Mouse (Mus musculus) heart, adult 2 months (tissue): ENCODE results near the gene Gpx1. TPM values are rescaled to one million over a fixed set of nuclear protein-coding genes. Genes with fewer than 3 reads are reported as not detected.

Experiments used
- DNase-seq, 2 experiments: peaks; one replicate each; pipeline ENCODE4 v3.0.0; 2021
- H3K27ac ChIP-seq: fragments of 200-600 bp; 2 replicates; pipeline ENCODE4 v1.8.1; 2022
- H3K27me3 ChIP-seq: fragments of 200-500 bp; 2 replicates; pipeline ENCODE4 v1.6.1; 2012; ENCODE audit warnings: mild to moderate bottlenecking, low read length, inconsistent platforms, mixed read lengths; ENCODE audit not compliant: control insufficient read depth, insufficient read depth
- H3K36me3 ChIP-seq: fragments of 200-500 bp; 2 replicates; pipeline ENCODE4 v1.6.1; 2012; ENCODE audit warnings: low read length, inconsistent platforms; ENCODE audit not compliant: control insufficient read depth, insufficient read depth
- H3K4me1 ChIP-seq: fragments of 200-500 bp; 2 replicates; pipeline ENCODE4 v1.6.1; 2011; ENCODE audit warnings: low read length; ENCODE audit not compliant: control insufficient read depth, insufficient read depth
- H3K4me3 ChIP-seq: fragments of 200-600 bp; 2 replicates; pipeline ENCODE4 v1.8.1; 2022
- H3K79me2 ChIP-seq: fragments of 200-500 bp; replicated peaks from 2 replicates; pipeline ENCODE4 v1.6.1; 2012; ENCODE audit warnings: mild to moderate bottlenecking, inconsistent platforms, low read length, moderate library complexity, mixed read lengths; ENCODE audit not compliant: control insufficient read depth, insufficient read depth
- H3K9ac ChIP-seq: fragments of 200-500 bp; 2 replicates; pipeline ENCODE4 v1.6.1; 2012; ENCODE audit warnings: low read depth, mild to moderate bottlenecking, control low read depth, inconsistent platforms, low read length, mixed read lengths
- CTCF ChIP-seq: fragments of 200-600 bp; IDR thresholded peaks from 2 replicates; pipeline ENCODE4 v1.8.1; 2022; ENCODE audit warnings: antibody characterized with exemption, mild to moderate bottlenecking, moderate library complexity
- EP300 ChIP-seq: fragments of 200-500 bp; IDR thresholded peaks from 2 replicates; pipeline ENCODE4 v1.6.1; 2011; ENCODE audit warnings: low read depth, low read length, control low read depth; ENCODE audit not compliant: insufficient read depth
- POLR2A ChIP-seq: fragments of 200-500 bp; IDR thresholded peaks from 2 replicates; pipeline ENCODE4 v1.6.1; 2011; ENCODE audit warnings: mild to moderate bottlenecking, low read depth, low read length, control low read depth; ENCODE audit not compliant: insufficient read depth
- WGBS: fragments of 180-500 bp; shearing (Covaris S2); methylation state at CpG from one replicate; pipeline ENCODE4 v1.1.7; 2018; 5-methylcytosine and 5-hydroxymethylcytosine counted together
- intact Hi-C: fragments of 180-260 bp; cut with DNase I; formaldehyde crosslinking; loops from one replicate; pipeline ENCODE4 v1.15.1; 2025
- polyA plus RNA-seq: library from polyadenylated mRNA; depleted of rRNA; stranded (reverse); fragments of >200 nt; gene quantifications from 2 replicates; pipeline ENCODE4 v1.2.3, GENCODE M21; 2012
- total RNA-seq, 2 experiments: library from RNA; stranded (reverse); gene quantifications; 2 replicates each; pipeline ENCODE4 v1.2.3; 2021

The Gpx1 gene
- total and polyA plus RNA-seq, 3 experiments, result 92.2 to 327 (median 130) TPM

- Histone ChIP-seq H3K79me2 (peaks cover 6% of the 10 kb centered on the region), H3K27ac (peak overlapping the region; percentile 92), H3K4me1 (peaks cover 4% of the 10 kb centered on the region), H3K36me3 (0 out of 2 replicates have a peak, but pooled peaks cover 2% of the 10 kb centered on the region), H3K27me3 (no peaks in the 10 kb centered on the region), H3K4me3 (peak overlapping the region; percentile 98), H3K9ac (peak overlapping the region; percentile 80)
- no peak for DNase-seq
- WGBS, result 3% methylated on average over 11 of the region's 11 CpGs
- TF ChIP-seq CTCF (no peak), POLR2A (no peak), EP300 (no peak)
- intact Hi-C loops, result loop anchor here (1.0 kb wide), 2 partner anchors 8 to 41 kb away; partner anchors contain the start of genes Rhoa and Tcta
These were observed 8.3 kb downstream of the Gpx1 start for GRCm38 (mm10) chr9:108347024-108347423.

GRCm38 (mm10) chr9:108347540-108348289 is 9.0 kb downstream of the Gpx1 start, which contains the start of gene Usp4:
Gene Usp4, plus strand, starts transcription at chr9:108347853.
- H3K4me1 ChIP-seq, result peaks cover 4% of the 10 kb centered on the region
- DNase-seq, result peak; percentile 92 to 95
- H3K27me3 ChIP-seq, result no peaks in the 10 kb centered on the region
- H3K36me3 ChIP-seq, result 0 out of 2 replicates have a peak, but pooled peaks cover 2% of the 10 kb centered on the region
- H3K4me3 ChIP-seq, result peak within 1 kb of the TSS; percentile 98
- H3K9ac ChIP-seq, result peak within 1 kb of the TSS; percentile 88
- H3K79me2 ChIP-seq, result peaks cover 8% of the 10 kb centered on the region
- peak within 1 kb of the TSS; percentile 92 for H3K27ac ChIP-seq
- under 1% methylated on average over 75 of the region's 75 CpGs for WGBS
- intact Hi-C loops, result loop anchor here (1.0 kb wide), 2 partner anchors 8 to 41 kb away; partner anchors contain the start of genes Rhoa and Tcta
- peak; percentile 22; the same call in 1 of the 2 replicates for TF ChIP-seq CTCF
- TF ChIP-seq EP300, result 0 out of 2 replicates have a peak, but pooled peaks have one; percentile 54
- peak; percentile 85 for TF ChIP-seq POLR2A

- peaks cover 4% of the 10 kb centered on the region for H3K4me1 ChIP-seq
- peaks cover 8% of the 10 kb centered on the region for H3K79me2 ChIP-seq
- no peak for TF ChIP-seq CTCF
- no peak for TF ChIP-seq POLR2A
- no peak for TF ChIP-seq EP300
- DNase-seq, result no peak
- peak overlapping the region; percentile 88 for H3K9ac ChIP-seq
- H3K4me3 ChIP-seq, result peak overlapping the region; percentile 98
- no peaks in the 10 kb centered on the region for H3K27me3 ChIP-seq
- 0 out of 2 replicates have a peak, but pooled peaks cover 2% of the 10 kb centered on the region for H3K36me3 ChIP-seq
- intact Hi-C loops, result no loop called here
- WGBS, result under 1% methylated on average over 14 of the region's 14 CpGs
- H3K27ac ChIP-seq, result peak overlapping the region; percentile 92
These were observed 9.6 kb downstream of the Gpx1 start for GRCm38 (mm10) chr9:108348290-108348680.

- H3K79me2 ChIP-seq, result peaks cover 8% of the 10 kb centered on the region
- intact Hi-C loops, result no loop called here
- TF ChIP-seq CTCF (no peak), EP300 (no peak), POLR2A (no peak)
- H3K9ac ChIP-seq, result no peak overlapping the region
- H3K27me3 ChIP-seq, result no peaks in the 10 kb centered on the region
- H3K4me1 ChIP-seq, result peaks cover 4% of the 10 kb centered on the region
- no peak overlapping the region for H3K27ac ChIP-seq
- no peak for DNase-seq
- no peak overlapping the region for H3K4me3 ChIP-seq
- 0 out of 2 replicates have a peak, but pooled peaks cover 2% of the 10 kb centered on the region for H3K36me3 ChIP-seq
- 89% methylated on average over 4 of the region's 4 CpGs for WGBS
These were observed 11.0 kb downstream of the Gpx1 start for GRCm38 (mm10) chr9:108349727-108350126.

- WGBS, result 57% methylated on average over 9 of the region's 9 CpGs
- no peaks in the 10 kb centered on the region for H3K27me3 ChIP-seq
- peaks cover 2% of the 10 kb centered on the region for H3K36me3 ChIP-seq
- H3K9ac ChIP-seq, result no peak overlapping the region
- H3K4me3 ChIP-seq, result no peak overlapping the region
- DNase-seq, result no peak
- no peak overlapping the region for H3K27ac ChIP-seq
- intact Hi-C loops, result no loop called here
- no peaks in the 10 kb centered on the region for H3K4me1 ChIP-seq
- H3K79me2 ChIP-seq, result 0 out of 2 replicates have a peak, but pooled peaks cover 2% of the 10 kb centered on the region
- no peak for TF ChIP-seq POLR2A
These were observed 39.5 kb downstream of the Gpx1 start for GRCm38 (mm10) chr9:108378234-108378633.

- Histone ChIP-seq H3K9ac (no peak overlapping the region), H3K36me3 (peaks cover 2% of the 10 kb centered on the region), H3K4me1 (no peaks in the 10 kb centered on the region), H3K27me3 (no peaks in the 10 kb centered on the region), H3K79me2 (0 out of 2 replicates have a peak, but pooled peaks cover 2% of the 10 kb centered on the region), H3K4me3 (no peak overlapping the region), H3K27ac (no peak overlapping the region)
- no peak for DNase-seq
- 86% methylated on average over 5 of the region's 5 CpGs for WGBS
- TF ChIP-seq CTCF (no peak), EP300 (no peak), POLR2A (no peak)
- intact Hi-C loops, result no loop called here
These were observed 40.0 kb downstream of the Gpx1 start for GRCm38 (mm10) chr9:108378736-108379135.
